In the genomic region with DNA sequence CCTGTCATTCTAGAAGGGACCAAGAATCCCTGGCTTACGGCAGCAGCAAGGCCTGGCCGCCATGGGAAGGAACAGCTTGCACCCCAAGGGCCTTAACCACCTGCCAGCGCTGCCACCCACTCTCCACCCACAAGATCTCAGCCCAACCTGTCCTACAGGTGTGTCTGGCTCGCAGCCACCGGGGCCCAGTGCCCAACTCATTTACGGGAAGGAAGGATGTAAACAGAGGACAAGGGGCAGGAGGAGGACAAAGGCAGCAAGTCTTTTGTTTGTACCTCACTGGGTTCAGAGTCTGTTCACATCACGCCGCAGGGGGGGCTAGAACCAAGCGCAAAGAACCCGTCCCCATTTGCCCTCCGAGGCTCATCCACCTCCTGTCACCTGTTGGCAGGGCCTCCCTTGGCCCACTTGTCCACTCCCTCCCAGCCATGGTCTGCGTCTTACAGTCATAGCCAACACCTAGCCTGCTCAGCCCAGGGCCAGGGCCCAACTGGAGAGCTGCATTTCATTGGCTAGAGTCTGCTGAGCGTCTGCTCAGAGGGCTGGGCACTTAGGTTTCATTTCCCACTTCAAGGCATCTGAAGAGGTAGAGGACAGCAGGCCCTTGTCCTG, we compare ENCODE assay signal across 14 mouse cellular contexts. TPM values are rescaled to one million over a fixed set of nuclear protein-coding genes. Genes with fewer than 3 reads are reported as not detected.
DNase-seq lines count a peak whose midpoint lies in the region; ATAC-seq and TF ChIP-seq lines count a peak whose summit lies in the region.
"Had no signal": no experiment of that assay in that cellular context is flagged by ENCODE, and none has a peak within 500 bp of the region (broad histone marks: within the 10 kb centered on the region; RNA-seq: fewer than 3 reads in every experiment).

No protein-coding gene starts in this region.

- ATAC-seq in intestine, embryonic 15.5 days, result peak; percentile 74
- peak; percentile 63 for ATAC-seq in lung, embryonic 14.5 days (ENCODE audit: insufficient read depth)
- peak; percentile 59; the same call in 1 of the 2 replicates for ATAC-seq in stomach, embryonic 14.5 days (ENCODE audit: insufficient number of reproducible peaks, insufficient read depth, low FRiP score, low read depth)
- ATAC-seq in megakaryocyte-erythroid progenitor cell, adult 5-6 weeks (replicated peaks; ENCODE audit: low FRiP score, low TSS enrichment, poor library complexity, severe bottlenecking), result no peak
- ATAC-seq: hindbrain, embryonic 16.5 days had no signal

- intact Hi-C loops in left cerebral cortex, postnatal 25 days (cut with DNase I), result no loop called here
- intact Hi-C loops in gastrocnemius, adult 2 months (cut with DNase I), result no loop called here

- H3K9me3 ChIP-seq in intestine, embryonic 15.5 days, result no peaks in the 10 kb centered on the region
- H3K9me3 ChIP-seq in lung, embryonic 14.5 days (ENCODE audit: low read depth, low read length), result no peaks in the 10 kb centered on the region
- no peaks in the 10 kb centered on the region for H3K9me3 ChIP-seq in stomach, embryonic 14.5 days (ENCODE audit: control insufficient read depth, low read depth, low read length)

- H3K36me3 ChIP-seq in intestine, embryonic 15.5 days, result no peaks in the 10 kb centered on the region
- no peaks in the 10 kb centered on the region for H3K36me3 ChIP-seq in lung, embryonic 14.5 days (ENCODE audit: insufficient read depth)
- H3K36me3 ChIP-seq in stomach, embryonic 14.5 days (ENCODE audit: control insufficient read depth, insufficient read depth, low read length), result no peaks in the 10 kb centered on the region

- H3K4me2 ChIP-seq in intestine, embryonic 15.5 days (replicated peaks), result no peak overlapping the region
- no peak overlapping the region for H3K4me2 ChIP-seq in lung, embryonic 14.5 days
- H3K4me2 ChIP-seq in stomach, embryonic 14.5 days (replicated peaks; ENCODE audit: low read depth, low read length), result no peak overlapping the region
- H3K4me2 ChIP-seq: heart, embryonic 11.5 days had no signal

- peaks cover 13% of the 10 kb centered on the region for H3K4me1 ChIP-seq in intestine, embryonic 15.5 days (replicated peaks)
- H3K4me1 ChIP-seq in lung, embryonic 14.5 days (ENCODE audit: insufficient read depth), result 0 out of 2 replicates have a peak, but pooled peaks cover 3% of the 10 kb centered on the region
- no peaks in the 10 kb centered on the region for H3K4me1 ChIP-seq in stomach, embryonic 14.5 days (ENCODE audit: control insufficient read depth, insufficient read depth, low read length)

- DNase-seq in cerebellum, postnatal 25 days, result peak; percentile 39 to 54
- peak; percentile 37 for DNase-seq in lung, embryonic 14.5 days
- DNase-seq in left cerebral cortex, postnatal 25 days (ENCODE audit: low spot score in 2 of 2), result no peak
- no peak for DNase-seq in gastrocnemius, adult 2 months
- DNase-seq: midbrain, embryonic 14.5 days; right cerebral cortex, postnatal 4 days; thymus, postnatal 4 days had no signal

- H3K27ac ChIP-seq in intestine, embryonic 15.5 days, result peak overlapping the region; percentile 46; the same call in 1 of the 2 replicates
- H3K27ac ChIP-seq in lung, embryonic 14.5 days (ENCODE audit: low read depth), result peak overlapping the region; percentile 69
- peak overlapping the region; percentile 11; the same call in 1 of the 2 replicates for H3K27ac ChIP-seq in stomach, embryonic 14.5 days (ENCODE audit: low read length)
- H3K27ac ChIP-seq in gastrocnemius, adult 2 months, result no peak overlapping the region

- no peak overlapping the region for H3K9ac ChIP-seq in intestine, embryonic 15.5 days
- H3K9ac ChIP-seq in lung, embryonic 14.5 days, result no peak overlapping the region
- H3K9ac ChIP-seq in stomach, embryonic 14.5 days (replicated peaks; ENCODE audit: low read depth, low read length), result no peak overlapping the region

- no peak overlapping the region for H3K4me3 ChIP-seq in intestine, embryonic 15.5 days (replicated peaks)
- H3K4me3 ChIP-seq in lung, embryonic 14.5 days (ENCODE audit: low read depth, low read length), result no peak overlapping the region
- H3K4me3 ChIP-seq in stomach, embryonic 14.5 days (ENCODE audit: low read depth, low read length), result no peak overlapping the region
- H3K4me3 ChIP-seq in gastrocnemius, adult 2 months, result no peak overlapping the region

- no peaks in the 10 kb centered on the region for H3K27me3 ChIP-seq in intestine, embryonic 15.5 days (replicated peaks)
- H3K27me3 ChIP-seq in lung, embryonic 14.5 days (ENCODE audit: insufficient read depth, low read length), result no peaks in the 10 kb centered on the region
- no peaks in the 10 kb centered on the region for H3K27me3 ChIP-seq in stomach, embryonic 14.5 days (ENCODE audit: control insufficient read depth, insufficient read depth, low read length)

- TF ChIP-seq CTCF in lung, embryonic 14.5 days (IDR thresholded peaks at IDR 0.05; ENCODE audit: low read depth), result no peak
- no peak for TF ChIP-seq CTCF in gastrocnemius, adult 2 months (IDR thresholded peaks at IDR 0.05)

- WGBS in intestine, embryonic 15.5 days, result 70% methylated on average over 13 of the region's 13 CpGs
- WGBS in lung, embryonic 14.5 days, result 64% methylated on average over 13 of the region's 13 CpGs
- WGBS in stomach, embryonic 14.5 days, result 70% methylated on average over 13 of the region's 13 CpGs

RNA-seq across cellular contexts. Expression of a gene that starts 30.9 kb away (rescaled TPM):
- polyA plus RNA-seq in intestine, embryonic 15.5 days (2015; fragmentation: Nextera tagmentation; extraction: Ambion mirVana), result 209 and 213 TPM in 2 replicates
- 12.3 and 13.5 TPM in 2 replicates for polyA plus RNA-seq in lung, embryonic 14.5 days (2014; fragmentation: Nextera tagmentation; extraction: Ambion mirVana)
- polyA plus RNA-seq in stomach, embryonic 14.5 days (2014; fragmentation: Nextera tagmentation; extraction: Ambion mirVana), result 98.9 and 104 TPM in 2 replicates
- not detected in 2 replicates for total RNA-seq in megakaryocyte-erythroid progenitor cell, adult 5-6 weeks (2014; fragmentation: Nextera tagmentation)
- not detected in 2 replicates for total RNA-seq in megakaryocyte-erythroid progenitor cell, adult 5-6 weeks (2017)
- total RNA-seq in left cerebral cortex, postnatal 25 days (2021), result under 1 TPM in 1 of 2 experiments, not detected in 1; 0.16 TPM
- under 1 TPM; 0.22 to 0.28 TPM for total RNA-seq in gastrocnemius, adult 2 months (2021)

RNA-seq across cellular contexts. Expression of a gene that starts 56.4 kb away (rescaled TPM):
- 155 and 158 TPM in 2 replicates for polyA plus RNA-seq in intestine, embryonic 15.5 days (2015; fragmentation: Nextera tagmentation; extraction: Ambion mirVana)
- polyA plus RNA-seq in lung, embryonic 14.5 days (2014; fragmentation: Nextera tagmentation; extraction: Ambion mirVana), result 96.6 and 99.2 TPM in 2 replicates
- 124 and 128 TPM in 2 replicates for polyA plus RNA-seq in stomach, embryonic 14.5 days (2014; fragmentation: Nextera tagmentation; extraction: Ambion mirVana)
- total RNA-seq in megakaryocyte-erythroid progenitor cell, adult 5-6 weeks (2014; fragmentation: Nextera tagmentation), result 29.7 and 53.8 TPM in 2 replicates
- 19.1 and 22.6 TPM in 2 replicates for total RNA-seq in megakaryocyte-erythroid progenitor cell, adult 5-6 weeks (2017)
- total RNA-seq in left cerebral cortex, postnatal 25 days (2021), result 10 to 100 TPM; 50.5 to 54.8 TPM
- total RNA-seq in gastrocnemius, adult 2 months (2021), result 10 to 100 TPM; 11.9 to 15.8 TPM

RNA-seq across cellular contexts. Expression of a gene that starts 60.0 kb away (rescaled TPM):
- 0.47 and 0.73 TPM in 2 replicates for polyA plus RNA-seq in intestine, embryonic 15.5 days (2015; fragmentation: Nextera tagmentation; extraction: Ambion mirVana)
- polyA plus RNA-seq in lung, embryonic 14.5 days (2014; fragmentation: Nextera tagmentation; extraction: Ambion mirVana), result not detected in 2 replicates
- 0.69 and 0.71 TPM in 2 replicates for polyA plus RNA-seq in stomach, embryonic 14.5 days (2014; fragmentation: Nextera tagmentation; extraction: Ambion mirVana)
- total RNA-seq in megakaryocyte-erythroid progenitor cell, adult 5-6 weeks (2014; fragmentation: Nextera tagmentation), result not detected in 2 replicates
- not detected in 2 replicates for total RNA-seq in megakaryocyte-erythroid progenitor cell, adult 5-6 weeks (2017)
- total RNA-seq in left cerebral cortex, postnatal 25 days (2021), result 100 to 1,000 TPM; 182 to 212 TPM
- total RNA-seq in gastrocnemius, adult 2 months (2021), result under 1 TPM; 0.38 to 0.56 TPM
- total RNA-seq: liver, adult 2 months had no signal
- polyA plus RNA-seq: embryonic facial prominence, embryonic 11.5 days; heart, embryonic 11.5 days; liver, adult 2 months had no signal

Comparison
In these comparisons a context has a peak if more than half of its experiments do, and no peak if none do; other contexts are left out.
1. DNase-seq: peak in cerebellum, postnatal 25 days (2 of 2) and lung, embryonic 14.5 days (single experiment); none in left cerebral cortex, postnatal 25 days (0 of 2) and gastrocnemius, adult 2 months (single experiment).
2. RNA of a gene that starts 60.0 kb away (total RNA-seq): 182 to 212 TPM in left cerebral cortex, postnatal 25 days; 0.38 to 0.56 TPM in gastrocnemius, adult 2 months and not detected in megakaryocyte-erythroid progenitor cell, adult 5-6 weeks; every median in the first group is over 100 times any median in the second.